Mouse (Mus musculus) embryonic facial prominence, embryonic 15.5 days (tissue): ENCODE results near the gene Gm17657. TPM values are rescaled to one million over a fixed set of nuclear protein-coding genes. Genes with fewer than 3 reads are reported as not detected.

Experiments
- ATAC-seq: fragments of 200-750 bp; cut with Nextera tagmentation; 2 replicates; pipeline ENCODE4 v1.8.0; 2017; ENCODE audit warnings: low read depth, moderate TSS enrichment; ENCODE audit not compliant: insufficient number of reproducible peaks, low FRiP score, low TSS enrichment
- H3K27ac ChIP-seq: fragments of 300-500 bp; sonication (generic); replicated peaks from 2 replicates; pipeline ENCODE4 v1.5.1; 2015; ENCODE audit warnings: mild to moderate bottlenecking, inconsistent platforms
- H3K27me3 ChIP-seq: fragments of 300-500 bp; sonication (generic); 2 replicates; pipeline ENCODE4 v1.6.1; 2015; ENCODE audit warnings: inconsistent platforms
- H3K36me3 ChIP-seq: fragments of 300-500 bp; sonication (generic); 2 replicates; pipeline ENCODE4 v1.6.1; 2015; ENCODE audit warnings: mild to moderate bottlenecking, inconsistent platforms
- H3K4me1 ChIP-seq: fragments of 300-500 bp; sonication (generic); 2 replicates; pipeline ENCODE4 v1.6.1; 2015; ENCODE audit warnings: inconsistent platforms
- H3K4me2 ChIP-seq: fragments of 300-500 bp; sonication (generic); replicated peaks from 2 replicates; pipeline ENCODE4 v1.6.1; 2015; ENCODE audit warnings: mild to moderate bottlenecking, inconsistent platforms
- H3K4me3 ChIP-seq: fragments of 300-500 bp; sonication (generic); replicated peaks from 2 replicates; pipeline ENCODE4 v1.5.1; 2015; ENCODE audit warnings: mild to moderate bottlenecking, inconsistent platforms
- H3K9ac ChIP-seq: fragments of 300-500 bp; sonication (generic); 2 replicates; pipeline ENCODE4 v1.6.1; 2015; ENCODE audit warnings: inconsistent platforms
- H3K9me3 ChIP-seq: fragments of 300-500 bp; sonication (generic); replicated peaks from 2 replicates; pipeline ENCODE4 v1.6.1; 2016; ENCODE audit warnings: inconsistent platforms
- WGBS: fragments of 180-500 bp; shearing (Covaris S2); methylation state at CpG from one replicate; pipeline ENCODE4 v1.1.7; 2015; 5-methylcytosine and 5-hydroxymethylcytosine counted together
- polyA plus RNA-seq: library from polyadenylated mRNA; unstranded; fragments of >200 nt; fragmentation: Nextera tagmentation; extraction: Ambion mirVana; gene quantifications from 2 replicates; pipeline ENCODE4 v1.2.1, GENCODE M21; 2015

The Gm17657 gene
- polyA plus RNA-seq, 1 experiment from 2014 or later = not detected

DNA sequence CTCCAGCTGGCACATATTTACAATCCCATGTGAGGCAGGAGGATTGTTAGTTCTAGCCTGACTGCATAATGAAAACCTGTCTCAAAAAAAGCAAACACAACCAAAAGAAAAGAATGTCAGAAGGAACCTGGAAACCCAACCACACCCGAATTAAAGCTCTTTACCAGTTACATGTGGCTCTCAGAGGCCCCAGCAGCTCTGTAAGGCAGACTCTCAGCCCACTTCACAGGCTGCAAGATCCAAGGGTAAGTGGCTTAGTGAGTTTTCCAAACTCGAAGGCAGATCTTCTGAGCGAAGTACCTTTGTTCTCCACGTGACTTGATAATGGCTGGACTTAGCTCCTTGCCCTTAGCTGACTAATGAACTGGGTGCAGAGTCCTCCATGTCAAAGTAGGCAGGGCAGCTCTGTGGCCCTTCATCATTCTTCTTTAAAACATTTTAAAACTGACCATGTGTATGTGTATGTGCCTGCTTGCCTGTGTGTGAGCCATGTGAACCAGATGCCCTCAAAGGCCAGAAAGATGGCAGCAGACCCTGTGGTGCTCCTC, 30.2 kb upstream of the Gm17657 start:
- peaks cover 40% of the 10 kb centered on the region for H3K36me3 ChIP-seq
- no peak overlapping the region; the same call in 1 of the 2 replicates for H3K27ac ChIP-seq
- WGBS = 75% methylated on average over 4 of the region's 4 CpGs
- no peaks in the 10 kb centered on the region for H3K9me3 ChIP-seq
- no peak overlapping the region for H3K9ac ChIP-seq
- peaks cover 4% of the 10 kb centered on the region; the same call in 1 of the 2 replicates for H3K4me1 ChIP-seq
- no peak overlapping the region for H3K4me2 ChIP-seq
- H3K27me3 ChIP-seq = no peaks in the 10 kb centered on the region
- no peak for ATAC-seq
- H3K4me3 ChIP-seq = no peak overlapping the region

DNA sequence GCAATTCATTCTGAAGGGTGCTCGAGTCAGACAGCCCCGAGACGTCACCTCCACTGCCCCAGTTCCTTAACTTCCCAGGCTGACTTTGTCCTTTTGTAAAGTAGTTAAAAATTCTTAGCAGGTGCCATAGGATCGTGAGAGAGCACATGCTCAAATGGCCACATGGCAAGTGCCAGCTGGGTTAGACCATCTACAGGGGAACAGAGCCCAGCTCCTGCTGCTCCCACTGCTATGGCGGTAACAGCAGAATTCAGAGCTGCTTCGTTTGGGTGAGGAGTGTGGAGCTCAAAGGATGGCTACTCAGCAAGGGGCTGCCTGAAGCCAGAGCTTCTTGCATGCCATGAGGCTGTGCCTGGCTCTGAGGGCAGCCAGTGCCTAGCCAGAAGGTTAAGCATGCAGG, 20.4 kb upstream of the Gm17657 start:
- no peaks in the 10 kb centered on the region for H3K4me1 ChIP-seq
- H3K9ac ChIP-seq = no peak overlapping the region
- no peaks in the 10 kb centered on the region for H3K27me3 ChIP-seq
- WGBS = 77% methylated on average over 6 of the region's 6 CpGs
- no peak overlapping the region for H3K4me2 ChIP-seq
- no peak overlapping the region for H3K4me3 ChIP-seq
- H3K9me3 ChIP-seq = no peaks in the 10 kb centered on the region
- ATAC-seq = no peak
- peaks cover 52% of the 10 kb centered on the region for H3K36me3 ChIP-seq
- H3K27ac ChIP-seq = no peak overlapping the region

DNA sequence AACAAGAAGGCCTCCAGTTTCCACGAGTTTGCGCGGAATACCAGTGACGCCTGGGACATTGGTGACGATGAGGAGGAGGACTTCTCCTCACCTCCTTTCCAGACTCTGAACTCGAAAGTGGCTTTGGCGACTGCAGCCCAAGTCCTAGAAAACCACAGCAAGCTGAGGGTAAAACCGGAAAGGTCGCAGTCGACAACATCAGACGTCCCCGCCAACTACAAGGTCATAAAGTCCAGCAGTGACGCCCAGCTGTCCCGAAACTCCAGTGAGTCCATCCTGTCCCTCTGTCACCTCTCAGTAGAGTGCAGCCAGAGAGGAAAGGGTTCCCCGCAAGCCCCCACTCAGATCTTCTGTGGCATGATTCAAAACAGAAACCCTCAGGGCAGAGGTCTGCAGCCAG, 19.0 kb upstream of the Gm17657 start:
- peaks cover 53% of the 10 kb centered on the region for H3K36me3 ChIP-seq
- 87% methylated on average over 15 of the region's 15 CpGs for WGBS

GRCm38 (mm10) chr17:29565521-29565920, 16.1 kb upstream of the Gm17657 start:
- Histone ChIP-seq H3K9me3 (no peaks in the 10 kb centered on the region), H3K4me1 (no peaks in the 10 kb centered on the region), H3K4me3 (no peak overlapping the region), H3K4me2 (no peak overlapping the region), H3K27ac (no peak overlapping the region), H3K27me3 (no peaks in the 10 kb centered on the region), H3K36me3 (peaks cover 30% of the 10 kb centered on the region), H3K9ac (no peak overlapping the region)
- ATAC-seq = no peak
- WGBS = 91% methylated on average over 5 of the region's 5 CpGs

More for the DNA sequence above, 19.0 kb upstream of the Gm17657 start:
- no peak for ATAC-seq
- Histone ChIP-seq H3K27ac (no peak overlapping the region), H3K4me2 (no peak overlapping the region), H3K4me1 (no peaks in the 10 kb centered on the region), H3K4me3 (no peak overlapping the region), H3K27me3 (no peaks in the 10 kb centered on the region), H3K9ac (no peak overlapping the region), H3K9me3 (no peaks in the 10 kb centered on the region)

DNA sequence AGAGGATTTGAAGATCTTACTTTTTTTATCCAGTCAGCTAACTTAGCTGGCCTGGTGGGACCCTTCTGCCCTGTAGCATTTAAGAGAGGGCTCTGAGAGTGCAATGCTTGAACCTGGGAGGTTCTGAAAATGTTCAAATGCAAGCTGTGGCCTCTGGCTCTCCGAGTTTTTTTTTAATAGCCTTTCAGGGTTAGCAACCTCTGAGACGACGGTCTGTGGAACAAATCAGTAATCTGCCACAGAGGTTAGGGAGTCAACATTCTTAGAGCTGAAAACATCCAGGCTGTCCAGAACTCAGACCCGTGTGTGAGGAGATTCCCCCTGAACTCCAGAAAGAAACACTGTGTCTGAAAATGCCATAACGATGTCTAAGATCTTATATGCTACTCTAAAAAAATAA, 9.0 kb upstream of the Gm17657 start:
- peaks cover 6% of the 10 kb centered on the region; the same call in 1 of the 2 replicates for H3K36me3 ChIP-seq
- WGBS = 67% methylated on average over 5 of the region's 5 CpGs
- H3K9ac ChIP-seq = no peak overlapping the region
- no peak overlapping the region for H3K4me2 ChIP-seq
- ATAC-seq = no peak
- H3K4me3 ChIP-seq = no peak overlapping the region
- H3K27me3 ChIP-seq = no peaks in the 10 kb centered on the region
- H3K4me1 ChIP-seq = peaks cover 7% of the 10 kb centered on the region
- no peak overlapping the region for H3K27ac ChIP-seq
- H3K9me3 ChIP-seq = no peaks in the 10 kb centered on the region

DNA sequence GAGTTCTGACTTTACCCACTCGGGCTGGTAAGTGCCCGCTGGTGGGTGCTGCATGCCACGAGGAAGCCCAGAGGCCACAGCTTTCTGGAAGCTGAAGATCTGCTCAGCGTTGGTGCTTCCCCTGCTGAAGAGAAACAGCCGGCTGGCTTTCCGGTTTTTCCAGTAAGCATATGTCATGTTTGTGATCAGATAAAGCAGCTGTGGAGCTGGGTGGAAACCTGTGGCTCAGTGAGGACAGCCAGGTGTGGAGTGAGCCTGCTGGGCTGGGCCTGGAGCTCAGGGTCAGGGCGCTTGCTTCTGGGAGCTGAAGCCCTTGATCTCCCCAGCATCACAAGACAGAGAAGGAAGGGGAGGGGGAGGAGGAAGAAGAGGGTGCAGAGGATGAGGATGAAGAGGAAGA, 7.5 kb upstream of the Gm17657 start:
- Histone ChIP-seq H3K4me2 (no peak overlapping the region), H3K4me3 (no peak overlapping the region), H3K36me3 (peaks cover 6% of the 10 kb centered on the region; the same call in 1 of the 2 replicates), H3K9ac (no peak overlapping the region), H3K4me1 (peaks cover 7% of the 10 kb centered on the region), H3K27ac (no peak overlapping the region), H3K27me3 (no peaks in the 10 kb centered on the region), H3K9me3 (no peaks in the 10 kb centered on the region)
- 57% methylated on average over 7 of the region's 7 CpGs for WGBS
- ATAC-seq = no peak

DNA sequence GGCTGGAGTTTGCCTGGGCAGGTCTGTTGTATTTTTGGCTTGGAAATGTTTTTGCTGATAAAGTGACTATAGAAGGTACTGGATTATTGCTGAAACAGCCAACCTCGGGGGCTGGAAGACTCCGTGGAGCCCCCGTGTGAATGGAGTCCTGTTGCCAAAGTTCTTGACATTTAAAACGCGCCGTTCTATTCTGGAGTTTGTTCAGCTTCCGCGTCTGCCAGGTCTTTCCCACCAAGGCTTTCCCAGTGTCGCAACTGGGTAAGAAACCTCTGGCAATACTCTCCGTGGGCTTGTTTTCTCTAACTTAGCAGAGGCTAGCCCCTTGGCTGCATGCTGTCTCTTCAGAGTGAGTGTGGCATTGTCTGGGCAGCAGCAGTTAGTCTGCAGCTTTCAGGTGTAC, 7.0 kb upstream of the Gm17657 start:
- Histone ChIP-seq H3K4me1 (peaks cover 7% of the 10 kb centered on the region), H3K9ac (no peak overlapping the region), H3K9me3 (no peaks in the 10 kb centered on the region), H3K36me3 (peaks cover 6% of the 10 kb centered on the region; the same call in 1 of the 2 replicates), H3K27ac (no peak overlapping the region), H3K27me3 (no peaks in the 10 kb centered on the region), H3K4me2 (no peak overlapping the region), H3K4me3 (no peak overlapping the region)
- ATAC-seq = no peak
- 86% methylated on average over 10 of the region's 10 CpGs for WGBS

DNA sequence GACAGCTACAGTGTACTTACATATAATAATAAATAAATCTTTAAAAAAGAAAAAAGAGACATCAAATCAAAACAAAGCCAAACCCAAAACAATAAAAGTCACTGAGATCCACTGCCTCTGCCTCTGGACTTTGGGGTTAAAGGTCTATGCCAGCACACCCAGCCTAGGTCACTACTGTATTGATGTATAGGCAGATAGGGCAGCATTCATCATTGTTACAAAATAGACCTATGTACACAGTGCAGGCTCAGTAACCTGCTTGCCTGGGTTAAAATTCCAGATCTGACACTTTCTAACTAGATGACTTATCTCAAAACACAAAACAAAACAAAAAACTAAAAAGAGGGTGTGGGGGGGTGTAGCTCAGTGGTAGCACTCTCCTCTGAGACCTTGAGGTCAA, 4.7 kb upstream of the Gm17657 start:
- no peaks in the 10 kb centered on the region for H3K27me3 ChIP-seq
- H3K36me3 ChIP-seq = no peaks in the 10 kb centered on the region
- no peaks in the 10 kb centered on the region for H3K9me3 ChIP-seq
- no peak overlapping the region for H3K27ac ChIP-seq
- no peak overlapping the region for H3K4me3 ChIP-seq
- ATAC-seq = no peak
- H3K4me2 ChIP-seq = no peak overlapping the region
- H3K9ac ChIP-seq = no peak overlapping the region
- peaks cover 25% of the 10 kb centered on the region for H3K4me1 ChIP-seq

DNA sequence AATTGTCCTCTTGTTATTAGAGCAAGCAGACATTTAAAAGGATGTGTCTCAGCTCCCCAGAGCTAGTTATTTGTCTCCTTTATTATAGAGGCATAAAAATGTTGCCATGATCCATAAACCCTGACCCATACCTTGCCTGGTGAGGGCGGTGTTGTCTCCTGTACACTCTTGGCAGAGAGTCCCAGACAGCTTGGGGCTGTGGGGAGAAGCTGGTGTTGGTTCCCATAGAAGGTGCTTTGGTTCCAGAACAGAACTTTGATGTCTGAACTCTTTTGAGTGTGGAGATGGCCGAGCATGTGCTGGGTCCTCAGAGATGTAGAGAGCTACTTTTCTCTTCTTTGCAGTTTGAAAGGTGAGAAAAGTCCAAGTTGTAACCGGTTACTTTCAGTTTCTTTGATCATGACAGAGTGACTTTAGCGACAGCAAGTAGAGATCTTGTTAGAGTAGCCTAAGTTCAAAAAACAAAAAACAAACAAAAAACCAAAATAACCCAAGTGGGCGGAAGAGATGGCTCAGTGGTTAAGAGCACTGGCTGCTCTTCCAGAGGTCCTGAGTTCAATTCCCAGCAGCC, 2.8 kb upstream of the Gm17657 start, which contains the start of gene Tmem217:
TSS of gene Tmem217 (minus strand) at position 224 of the 571 bp plus-strand sequence.
- no peaks in the 10 kb centered on the region for H3K36me3 ChIP-seq
- no peak within 1 kb of the TSS for H3K9ac ChIP-seq
- H3K4me1 ChIP-seq = peaks cover 25% of the 10 kb centered on the region
- 90% methylated on average over 5 of the region's 5 CpGs for WGBS
- no peak within 1 kb of the TSS for H3K27ac ChIP-seq
- no peaks in the 10 kb centered on the region for H3K9me3 ChIP-seq
- no peaks in the 10 kb centered on the region for H3K27me3 ChIP-seq
- H3K4me3 ChIP-seq = no peak within 1 kb of the TSS
- peak within 1 kb of the TSS; percentile 90; the same call in 1 of the 2 replicates for H3K4me2 ChIP-seq
- ATAC-seq = no peak

- Histone ChIP-seq H3K27ac (no peak overlapping the region), H3K4me1 (peaks cover 19% of the 10 kb centered on the region), H3K27me3 (no peaks in the 10 kb centered on the region), H3K36me3 (no peaks in the 10 kb centered on the region), H3K9ac (no peak overlapping the region), H3K4me2 (peak overlapping the region; percentile 90; the same call in 1 of the 2 replicates), H3K4me3 (no peak overlapping the region), H3K9me3 (no peaks in the 10 kb centered on the region)
- no peak for ATAC-seq
- 59% methylated on average over 6 of the region's 6 CpGs for WGBS
Observed at GRCm38 (mm10) chr17:29551019-29551418, 1.6 kb upstream of the Gm17657 start.

DNA sequence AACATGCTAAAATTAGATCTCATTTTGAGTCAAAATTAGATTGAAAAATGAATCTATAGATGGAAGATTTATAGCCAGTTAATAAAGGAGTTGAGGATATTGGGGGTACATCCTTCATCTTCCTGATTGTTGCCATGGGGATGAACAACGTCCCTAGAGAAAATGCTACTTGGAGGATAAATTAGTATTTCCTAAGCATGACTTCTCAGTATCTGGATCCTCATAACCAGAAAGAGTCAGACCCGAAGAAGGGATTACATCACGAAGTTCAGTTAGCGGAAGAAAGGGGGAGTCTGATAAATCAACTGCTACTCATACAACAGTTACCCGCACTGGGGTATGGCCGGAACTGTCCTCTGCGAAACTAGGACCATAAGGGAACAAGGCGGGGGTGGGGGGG, 444 bp downstream of the Gm17657 start:
- Histone ChIP-seq H3K4me3 (peak overlapping the region; percentile 68), H3K27ac (no peak overlapping the region), H3K9ac (no peak overlapping the region), H3K4me2 (peak overlapping the region; percentile 90), H3K9me3 (no peaks in the 10 kb centered on the region), H3K36me3 (no peaks in the 10 kb centered on the region), H3K27me3 (no peaks in the 10 kb centered on the region), H3K4me1 (peaks cover 19% of the 10 kb centered on the region)
- 48% methylated on average over 8 of the region's 8 CpGs for WGBS
- no peak for ATAC-seq

- 73% methylated on average over 3 of the region's 3 CpGs for WGBS
- no peak for ATAC-seq
- Histone ChIP-seq H3K4me3 (no peak overlapping the region), H3K27me3 (no peaks in the 10 kb centered on the region), H3K9me3 (no peaks in the 10 kb centered on the region), H3K9ac (no peak overlapping the region), H3K4me1 (peaks cover 19% of the 10 kb centered on the region), H3K27ac (no peak overlapping the region), H3K4me2 (no peak overlapping the region), H3K36me3 (no peaks in the 10 kb centered on the region)
Observed at GRCm38 (mm10) chr17:29548494-29548893, 944 bp downstream of the Gm17657 start.
